Mouse (Mus musculus): ENCODE data around the gene Stt3b. TPM values are rescaled to one million over a fixed set of nuclear protein-coding genes. Genes with fewer than 3 reads are reported as not detected.

Gene Stt3b
- polyA plus RNA-seq, 1 experiment from 2014 or later, result 107 TPM

DNA sequence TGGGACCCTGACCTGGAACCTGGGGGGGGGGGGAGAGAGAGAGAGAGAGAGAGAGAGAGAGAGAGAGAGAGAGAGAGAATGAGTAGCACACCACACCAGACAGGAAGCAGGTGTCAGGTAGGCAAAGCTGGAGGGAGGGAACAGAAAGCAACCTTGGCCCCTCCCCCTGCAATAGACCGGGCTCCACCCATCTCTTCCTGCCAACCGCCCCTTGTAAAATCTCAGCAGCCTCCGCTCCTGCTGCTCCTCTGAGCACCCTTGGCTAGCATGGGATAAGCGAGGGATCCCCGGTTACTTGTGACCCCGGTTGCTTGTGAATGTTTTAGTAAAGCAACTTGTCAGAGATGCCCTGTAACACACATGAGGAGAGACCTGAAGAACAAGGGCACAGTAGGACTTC is 104.7 kb downstream of the Stt3b start:
- Histone ChIP-seq H3K9ac (replicated peaks; ENCODE audit: low read depth, low read length) (no peak overlapping the region), H3K9me3 (ENCODE audit: control insufficient read depth, low read length) (no peaks in the 10 kb centered on the region), H3K27me3 (ENCODE audit: control insufficient read depth, insufficient read depth, low read length) (no peaks in the 10 kb centered on the region), H3K4me2 (ENCODE audit: low read depth, low read length) (no peak overlapping the region), H3K27ac (ENCODE audit: low read depth, low read length) (no peak overlapping the region), H3K4me3 (ENCODE audit: low read depth, low read length) (no peak overlapping the region), H3K36me3 (ENCODE audit: control insufficient read depth, insufficient read depth, low read length) (no peaks in the 10 kb centered on the region), H3K4me1 (ENCODE audit: control insufficient read depth, insufficient read depth, low read length) (no peaks in the 10 kb centered on the region)
- no peak for ATAC-seq (ENCODE audit: low read depth)
- WGBS, result 10% methylated on average over 6 of the region's 6 CpGs

DNA sequence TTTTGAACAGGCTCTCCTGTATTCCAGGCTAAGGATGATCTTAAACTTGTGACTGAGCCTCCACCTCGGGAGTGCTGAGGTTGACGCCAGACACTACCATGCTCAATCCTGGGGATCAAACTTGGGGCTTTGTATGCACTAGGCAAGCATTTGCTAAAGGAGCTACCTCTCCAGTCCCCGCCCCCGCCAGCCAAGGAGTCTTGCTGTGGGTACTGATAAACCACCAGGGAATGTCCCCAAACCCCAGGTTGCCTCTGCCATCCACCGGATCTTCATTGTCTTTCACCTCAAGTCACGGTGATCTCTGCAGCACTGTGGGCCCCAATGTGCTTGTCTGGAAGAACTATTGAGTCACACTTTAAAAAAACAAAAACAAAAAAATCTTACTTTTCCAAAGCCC is 107.1 kb downstream of the Stt3b start:
- Histone ChIP-seq H3K36me3 (ENCODE audit: control insufficient read depth, insufficient read depth, low read length) (no peaks in the 10 kb centered on the region), H3K4me2 (ENCODE audit: low read depth, low read length) (no peak overlapping the region), H3K27me3 (ENCODE audit: control insufficient read depth, insufficient read depth, low read length) (no peaks in the 10 kb centered on the region), H3K9me3 (ENCODE audit: control insufficient read depth, low read length) (no peaks in the 10 kb centered on the region), H3K9ac (replicated peaks; ENCODE audit: low read depth, low read length) (no peak overlapping the region), H3K4me1 (ENCODE audit: control insufficient read depth, insufficient read depth, low read length) (no peaks in the 10 kb centered on the region), H3K4me3 (ENCODE audit: low read depth, low read length) (no peak overlapping the region), H3K27ac (ENCODE audit: low read depth, low read length) (no peak overlapping the region)
- 57% methylated on average over 6 of the region's 6 CpGs for WGBS
- ATAC-seq (ENCODE audit: low read depth), result no peak

DNA sequence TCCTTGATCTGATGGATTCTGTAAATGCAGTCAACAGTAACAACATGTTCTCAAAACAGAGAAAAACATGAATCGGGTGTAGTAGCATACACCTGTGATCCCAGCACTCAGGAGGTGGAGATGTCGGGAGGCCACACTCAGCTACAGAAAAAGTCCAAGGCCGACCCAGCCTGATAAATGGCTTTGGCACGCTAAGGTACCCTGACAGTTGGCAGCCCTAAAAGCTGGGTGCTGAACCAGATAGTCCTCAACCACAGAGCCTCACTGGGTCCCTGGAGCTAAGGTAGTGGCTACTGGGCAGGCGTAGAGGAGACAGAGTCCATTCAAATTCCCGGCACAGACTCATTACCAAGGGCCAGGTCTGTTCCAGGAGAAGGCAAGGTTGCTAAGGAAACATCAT is 109.0 kb downstream of the Stt3b start:
- no peaks in the 10 kb centered on the region for H3K4me1 ChIP-seq (ENCODE audit: control insufficient read depth, insufficient read depth, low read length)
- H3K4me2 ChIP-seq (ENCODE audit: low read depth, low read length), result no peak overlapping the region
- ATAC-seq (ENCODE audit: low read depth), result no peak
- no peak overlapping the region for H3K27ac ChIP-seq (ENCODE audit: low read depth, low read length)
- no peak overlapping the region for H3K4me3 ChIP-seq (ENCODE audit: low read depth, low read length)
- WGBS, result 89% methylated on average over 6 of the region's 6 CpGs
- H3K36me3 ChIP-seq (ENCODE audit: control insufficient read depth, insufficient read depth, low read length), result no peaks in the 10 kb centered on the region
- H3K9me3 ChIP-seq (ENCODE audit: control insufficient read depth, low read length), result no peaks in the 10 kb centered on the region
- no peaks in the 10 kb centered on the region for H3K27me3 ChIP-seq (ENCODE audit: control insufficient read depth, insufficient read depth, low read length)
- no peak overlapping the region for H3K9ac ChIP-seq (replicated peaks; ENCODE audit: low read depth, low read length)

DNA sequence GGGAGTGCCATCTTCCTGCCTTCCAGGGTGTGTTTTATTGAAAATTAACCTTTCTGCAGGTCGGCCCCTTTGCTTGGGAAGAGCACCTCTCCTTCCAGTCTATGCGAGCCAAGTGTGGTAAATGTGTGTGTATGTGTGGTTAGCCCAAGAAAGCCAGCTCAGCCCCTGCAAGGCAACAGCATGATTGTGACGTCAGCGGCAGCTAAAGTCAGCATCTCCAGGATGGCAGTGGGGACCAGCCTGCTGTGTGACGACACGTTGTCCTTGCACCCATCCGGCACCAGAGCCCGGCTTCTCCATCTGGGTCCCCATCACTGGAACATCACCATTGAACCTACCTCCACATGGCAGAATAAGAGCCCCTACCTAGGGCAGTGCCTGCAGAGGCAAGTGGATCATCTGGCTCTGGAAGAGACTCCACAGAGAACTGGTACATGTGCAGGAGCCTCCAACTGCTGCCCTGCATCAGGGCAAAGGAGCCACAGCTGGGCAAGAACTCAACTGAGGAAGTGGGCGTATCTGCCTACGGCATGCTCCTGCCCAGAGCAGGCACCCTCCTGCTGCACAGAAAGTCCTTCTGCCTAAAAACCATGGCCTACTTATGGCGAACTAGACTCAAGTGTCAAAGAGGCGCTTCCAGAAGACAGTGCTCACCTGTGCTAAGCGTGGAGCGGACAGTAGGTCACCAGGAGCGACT is 109.9 kb downstream of the Stt3b start:
- Histone ChIP-seq H3K27ac (ENCODE audit: low read depth, low read length) (no peak overlapping the region), H3K4me3 (ENCODE audit: low read depth, low read length) (no peak overlapping the region), H3K27me3 (ENCODE audit: control insufficient read depth, insufficient read depth, low read length) (no peaks in the 10 kb centered on the region), H3K9ac (replicated peaks; ENCODE audit: low read depth, low read length) (no peak overlapping the region), H3K4me2 (ENCODE audit: low read depth, low read length) (no peak overlapping the region), H3K4me1 (ENCODE audit: control insufficient read depth, insufficient read depth, low read length) (no peaks in the 10 kb centered on the region), H3K9me3 (ENCODE audit: control insufficient read depth, low read length) (no peaks in the 10 kb centered on the region), H3K36me3 (ENCODE audit: control insufficient read depth, insufficient read depth, low read length) (no peaks in the 10 kb centered on the region)
- 96% methylated on average over 15 of the region's 15 CpGs for WGBS
- ATAC-seq (ENCODE audit: low read depth), result no peak

DNA sequence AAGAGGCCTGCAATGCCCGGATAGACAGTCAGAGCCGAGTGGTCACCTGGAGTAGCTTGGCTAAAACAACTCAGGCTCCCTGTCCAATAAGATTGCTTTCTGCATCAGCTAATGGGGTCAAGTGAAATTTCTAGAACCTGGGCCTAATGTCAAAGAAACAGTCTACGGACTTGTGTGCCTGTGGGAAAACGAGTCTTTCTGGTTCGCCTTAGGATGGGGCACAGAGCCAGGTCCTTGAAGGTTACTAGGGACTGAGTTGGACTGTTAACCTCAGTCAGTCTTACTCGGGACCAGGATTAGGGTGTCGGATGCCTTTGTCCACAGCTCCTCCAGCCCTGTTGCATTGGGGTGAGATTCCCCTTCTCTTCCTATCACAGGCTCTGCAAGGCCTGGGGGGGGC is 113.1 kb downstream of the Stt3b start:
- Histone ChIP-seq H3K27me3 (ENCODE audit: control insufficient read depth, insufficient read depth, low read length) (no peaks in the 10 kb centered on the region), H3K4me2 (ENCODE audit: low read depth, low read length) (no peak overlapping the region), H3K4me3 (ENCODE audit: low read depth, low read length) (no peak overlapping the region), H3K4me1 (ENCODE audit: control insufficient read depth, insufficient read depth, low read length) (no peaks in the 10 kb centered on the region), H3K36me3 (ENCODE audit: control insufficient read depth, insufficient read depth, low read length) (no peaks in the 10 kb centered on the region), H3K9ac (replicated peaks; ENCODE audit: low read depth, low read length) (no peak overlapping the region), H3K9me3 (ENCODE audit: control insufficient read depth, low read length) (no peaks in the 10 kb centered on the region), H3K27ac (ENCODE audit: low read depth, low read length) (no peak overlapping the region)
- WGBS, result 75% methylated on average over 7 of the region's 7 CpGs
- no peak for ATAC-seq (ENCODE audit: low read depth)

DNA sequence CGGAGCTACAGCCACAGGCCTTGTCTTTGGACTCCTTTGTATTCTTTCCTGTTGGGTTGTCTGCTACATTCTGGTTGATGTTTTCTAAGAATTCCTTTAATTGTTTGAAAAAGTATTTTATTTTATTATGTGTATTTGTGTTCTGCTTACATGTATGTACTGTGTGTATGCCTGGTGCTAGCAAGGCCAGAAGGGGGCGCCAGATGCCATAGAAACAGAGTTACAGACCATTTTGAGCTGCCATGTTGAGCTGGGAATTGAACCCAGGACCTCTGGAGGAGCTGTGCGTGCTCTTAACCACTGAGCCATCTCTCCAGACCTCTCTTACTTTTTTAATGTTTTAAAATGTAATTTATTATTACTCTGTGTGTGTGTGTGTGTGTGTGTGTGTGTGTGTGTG is 117.3 kb downstream of the Stt3b start:
- no peak overlapping the region for H3K4me2 ChIP-seq (ENCODE audit: low read depth, low read length)
- no peaks in the 10 kb centered on the region for H3K36me3 ChIP-seq (ENCODE audit: control insufficient read depth, insufficient read depth, low read length)
- 89% methylated on average over 3 of the region's 3 CpGs for WGBS
- H3K4me3 ChIP-seq (ENCODE audit: low read depth, low read length), result no peak overlapping the region
- no peak for ATAC-seq (ENCODE audit: low read depth)
- no peak overlapping the region for H3K9ac ChIP-seq (replicated peaks; ENCODE audit: low read depth, low read length)
- no peaks in the 10 kb centered on the region for H3K9me3 ChIP-seq (ENCODE audit: control insufficient read depth, low read length)
- peaks cover 3% of the 10 kb centered on the region; the same call in 1 of the 2 replicates for H3K4me1 ChIP-seq (ENCODE audit: control insufficient read depth, insufficient read depth, low read length)
- H3K27ac ChIP-seq (ENCODE audit: low read depth, low read length), result no peak overlapping the region
- no peaks in the 10 kb centered on the region for H3K27me3 ChIP-seq (ENCODE audit: control insufficient read depth, insufficient read depth, low read length)
